Mouse (Mus musculus) cortical plate, adult 2 months (tissue): Measurements from ENCODE around the gene Atp4b.

Source experiments
- CTCF ChIP-seq: fragments of 200-500 bp; IDR thresholded peaks from 2 replicates; pipeline ENCODE4 v1.5.1; 2011; ENCODE audit warnings: mild to moderate bottlenecking, control low read depth, low read length; ENCODE audit not compliant: insufficient read depth; ENCODE audit errors: extremely low read depth
- POLR2A ChIP-seq: fragments of 200-500 bp; IDR thresholded peaks from 2 replicates; pipeline ENCODE4 v1.6.1; 2011; ENCODE audit warnings: mild to moderate bottlenecking, low read length, control low read depth; ENCODE audit not compliant: insufficient read depth; ENCODE audit errors: extremely low read depth

- TF ChIP-seq POLR2A: no peak
- TF ChIP-seq CTCF: no peak
Measured at GRCm38 (mm10) chr8:13419111-13419639, 22.6 kb upstream of the Atp4b start.
